Mouse (Mus musculus) heart, adult 10 weeks (tissue): ENCODE results near the gene Ndufb7. TPM values are rescaled to one million over a fixed set of nuclear protein-coding genes. Genes with fewer than 3 reads are reported as not detected.

Experiments
- polyA plus RNA-seq: library from polyadenylated mRNA; stranded (reverse); fragments of 350-450 nt; fragmentation: Illumina TruSeq; extraction: RNeasy Lipid Tissue Mini Kit (QIAGEN cat#74804); gene quantifications from one replicate; pipeline ENCODE4 v1.2.3, GENCODE M21; 2014; ENCODE audit warnings: low read depth, low replicate concordance

Gene Ndufb7
- polyA plus RNA-seq, result 866 TPM

GRCm38 (mm10) chr8:83566469-83567395, at the start of gene Ndufb7:
TSS of gene Ndufb7 (plus strand) at chr8:83566671.

GRCm38 (mm10) chr8:83535736-83536135, 30.7 kb upstream of the Ndufb7 start, which contains the start of gene Olfr370:
TSS of gene Olfr370 (plus strand) at chr8:83535780.

GRCm38 (mm10) chr8:83607661-83608397, 41.4 kb downstream of the Ndufb7 start, which contains the start of the genes Tecr and Dnajb1:
TSS of gene Tecr (minus strand) at chr8:83607971.
TSS of gene Dnajb1 (plus strand) at chr8:83608193.

Other genes starting within 250 kb of the Ndufb7 start
- gene Elmod2, start 234.2 kb upstream of the Ndufb7 start, polyA plus RNA-seq, result 9.8 TPM
- gene Mgat4d, start 218.2 kb upstream of the Ndufb7 start, polyA plus RNA-seq, result not detected
- not detected for gene Clgn, start 176.8 kb upstream of the Ndufb7 start, polyA plus RNA-seq
- 88.1 TPM for gene Scoc, start 108.3 kb upstream of the Ndufb7 start, polyA plus RNA-seq
- gene Olfr370, start 30.9 kb upstream of the Ndufb7 start, polyA plus RNA-seq, result not detected
- 562 TPM for gene Tecr, start 41.3 kb downstream of the Ndufb7 start, polyA plus RNA-seq
- gene Dnajb1, start 41.5 kb downstream of the Ndufb7 start, polyA plus RNA-seq, result 17.8 TPM
- 28.1 TPM for gene Gipc1, start 86.0 kb downstream of the Ndufb7 start, polyA plus RNA-seq
- gene Ptger1, start 100.0 kb downstream of the Ndufb7 start, polyA plus RNA-seq, result 0.16 TPM
- 40.8 TPM for gene Pkn1, start 132.5 kb downstream of the Ndufb7 start, polyA plus RNA-seq
- 19.5 TPM for gene Ddx39, start 148.5 kb downstream of the Ndufb7 start, polyA plus RNA-seq
- gene Adgre5, start 174.7 kb downstream of the Ndufb7 start, polyA plus RNA-seq, result 45.7 TPM